Mouse (Mus musculus) neural tube, embryonic 12.5 days (tissue): ENCODE results near the gene Plxnb2. TPM values are rescaled to one million over a fixed set of nuclear protein-coding genes. Genes with fewer than 3 reads are reported as not detected.

Experiments used
- ATAC-seq: fragments of 200-750 bp; cut with Nextera tagmentation; 2 replicates; pipeline ENCODE4 v1.8.0; 2017; ENCODE audit warnings: low read depth, mild to moderate bottlenecking, moderate TSS enrichment, moderate library complexity; ENCODE audit not compliant: low FRiP score
- H3K27ac ChIP-seq: fragments of 300-500 bp; sonication (generic); 2 replicates; pipeline ENCODE4 v1.5.1; 2016
- H3K27me3 ChIP-seq: fragments of 300-500 bp; sonication (generic); replicated peaks from 2 replicates; pipeline ENCODE4 v1.6.1; 2016; ENCODE audit warnings: mild to moderate bottlenecking
- H3K36me3 ChIP-seq: fragments of 300-500 bp; sonication (generic); 2 replicates; pipeline ENCODE4 v1.6.1; 2016; ENCODE audit warnings: mild to moderate bottlenecking
- H3K4me1 ChIP-seq: fragments of 300-500 bp; sonication (generic); 2 replicates; pipeline ENCODE4 v1.6.1; 2016
- H3K4me2 ChIP-seq: fragments of 300-500 bp; sonication (generic); replicated peaks from 2 replicates; pipeline ENCODE4 v1.6.1; 2016; ENCODE audit warnings: mild to moderate bottlenecking
- H3K4me3 ChIP-seq: fragments of 300-500 bp; sonication (generic); 2 replicates; pipeline ENCODE4 v1.5.1; 2016
- H3K9ac ChIP-seq: fragments of 300-500 bp; sonication (generic); 2 replicates; pipeline ENCODE4 v1.6.1; 2016; ENCODE audit warnings: mild to moderate bottlenecking
- H3K9me3 ChIP-seq: fragments of 300-500 bp; sonication (generic); 2 replicates; pipeline ENCODE4 v1.6.1; 2016; ENCODE audit warnings: mild to moderate bottlenecking
- WGBS: fragments of 180-500 bp; shearing (Covaris S2); methylation state at CpG from one replicate; pipeline ENCODE4 v1.1.7; 2016; 5-methylcytosine and 5-hydroxymethylcytosine counted together
- polyA plus RNA-seq: library from polyadenylated mRNA; unstranded; fragments of >200 nt; fragmentation: Nextera tagmentation; extraction: Ambion mirVana; gene quantifications from 2 replicates; pipeline ENCODE4 v1.2.1, GENCODE M21; 2016

Plxnb2 gene
- polyA plus RNA-seq, 1 experiment from 2014 or later = 123 TPM

GRCm38 (mm10) chr15:89131316-89131715 is 49.3 kb downstream of the Plxnb2 start:
- H3K9ac ChIP-seq = no peak overlapping the region
- no peak for ATAC-seq
- H3K27me3 ChIP-seq = no peaks in the 10 kb centered on the region
- H3K4me3 ChIP-seq = no peak overlapping the region
- peaks cover 13% of the 10 kb centered on the region for H3K4me1 ChIP-seq
- no peak overlapping the region for H3K4me2 ChIP-seq
- H3K27ac ChIP-seq = no peak overlapping the region
- H3K36me3 ChIP-seq = peaks cover 18% of the 10 kb centered on the region
- no peaks in the 10 kb centered on the region for H3K9me3 ChIP-seq
- WGBS = 88% methylated on average over 3 of the region's 3 CpGs

GRCm38 (mm10) chr15:89130245-89130644 is 50.3 kb downstream of the Plxnb2 start:
- no peaks in the 10 kb centered on the region for H3K9me3 ChIP-seq
- H3K9ac ChIP-seq = no peak overlapping the region
- H3K4me1 ChIP-seq = peaks cover 13% of the 10 kb centered on the region
- no peak overlapping the region for H3K4me3 ChIP-seq
- peaks cover 18% of the 10 kb centered on the region for H3K36me3 ChIP-seq
- no peaks in the 10 kb centered on the region for H3K27me3 ChIP-seq
- no peak overlapping the region for H3K27ac ChIP-seq
- no peak overlapping the region for H3K4me2 ChIP-seq
- no peak for ATAC-seq

GRCm38 (mm10) chr15:89128382-89129350 is 51.9 kb downstream of the Plxnb2 start, which contains the start of gene Hdac10:
TSS of gene Hdac10 (minus strand) at chr15:89128700.
- peak within 1 kb of the TSS; percentile 57; the same call in 1 of the 2 replicates for H3K27ac ChIP-seq
- peaks cover 13% of the 10 kb centered on the region for H3K36me3 ChIP-seq
- peak within 1 kb of the TSS; percentile 78 for H3K4me2 ChIP-seq
- H3K9ac ChIP-seq = peak within 1 kb of the TSS; percentile 66
- no peaks in the 10 kb centered on the region for H3K9me3 ChIP-seq
- peak within 1 kb of the TSS; percentile 45 for H3K4me3 ChIP-seq
- ATAC-seq = peak; percentile 90
- peaks cover 19% of the 10 kb centered on the region for H3K4me1 ChIP-seq
- WGBS = 4% methylated on average over 36 of the region's 36 CpGs
- H3K27me3 ChIP-seq = no peaks in the 10 kb centered on the region

- Histone ChIP-seq H3K27me3 (no peaks in the 10 kb centered on the region), H3K4me2 (peak overlapping the region; percentile 78), H3K36me3 (peaks cover 10% of the 10 kb centered on the region), H3K9ac (peak overlapping the region; percentile 66), H3K4me1 (peaks cover 24% of the 10 kb centered on the region), H3K27ac (no peak overlapping the region), H3K4me3 (peak overlapping the region; percentile 45), H3K9me3 (no peaks in the 10 kb centered on the region)
- no peak for ATAC-seq
- WGBS = 81% methylated on average over 8 of the region's 8 CpGs
Observed at GRCm38 (mm10) chr15:89127364-89127940, 53.1 kb downstream of the Plxnb2 start.

GRCm38 (mm10) chr15:89126622-89127021 is 54.0 kb downstream of the Plxnb2 start:
- Histone ChIP-seq H3K4me1 (peaks cover 32% of the 10 kb centered on the region), H3K36me3 (peaks cover 6% of the 10 kb centered on the region; the same call in 1 of the 2 replicates), H3K9ac (no peak overlapping the region), H3K4me3 (no peak overlapping the region), H3K4me2 (no peak overlapping the region), H3K9me3 (no peaks in the 10 kb centered on the region), H3K27me3 (no peaks in the 10 kb centered on the region), H3K27ac (no peak overlapping the region)
- ATAC-seq = no peak
- 89% methylated on average over 8 of the region's 8 CpGs for WGBS

GRCm38 (mm10) chr15:89125351-89125750 is 55.2 kb downstream of the Plxnb2 start:
- Histone ChIP-seq H3K4me2 (no peak overlapping the region), H3K36me3 (peaks cover 2% of the 10 kb centered on the region; the same call in 1 of the 2 replicates), H3K4me3 (no peak overlapping the region), H3K27me3 (no peaks in the 10 kb centered on the region), H3K9ac (no peak overlapping the region), H3K9me3 (no peaks in the 10 kb centered on the region), H3K4me1 (peaks cover 42% of the 10 kb centered on the region), H3K27ac (no peak overlapping the region)
- 94% methylated on average over 9 of the region's 9 CpGs for WGBS
- no peak for ATAC-seq

- H3K27ac ChIP-seq = no peak overlapping the region
- H3K4me1 ChIP-seq = peaks cover 50% of the 10 kb centered on the region
- no peaks in the 10 kb centered on the region; the same call in 1 of the 2 replicates for H3K36me3 ChIP-seq
- no peak overlapping the region for H3K4me3 ChIP-seq
- WGBS = 92% methylated on average over 3 of the region's 3 CpGs
- ATAC-seq = no peak
- H3K4me2 ChIP-seq = peak overlapping the region; percentile 95; the same call in 1 of the 2 replicates
- H3K9me3 ChIP-seq = no peaks in the 10 kb centered on the region
- H3K9ac ChIP-seq = no peak overlapping the region; the same call in 1 of the 2 replicates
- H3K27me3 ChIP-seq = no peaks in the 10 kb centered on the region
Observed at GRCm38 (mm10) chr15:89124312-89124711, 56.3 kb downstream of the Plxnb2 start.

- 31% methylated on average over 11 of the region's 11 CpGs for WGBS
- no peaks in the 10 kb centered on the region for H3K9me3 ChIP-seq
- peak overlapping the region; percentile 51; the same call in 1 of the 2 replicates for H3K27ac ChIP-seq
- peaks cover 46% of the 10 kb centered on the region for H3K4me1 ChIP-seq
- H3K36me3 ChIP-seq = peaks cover 3% of the 10 kb centered on the region; the same call in 1 of the 2 replicates
- peak overlapping the region; percentile 76 for H3K9ac ChIP-seq
- peak overlapping the region; percentile 74 for H3K4me3 ChIP-seq
- peak overlapping the region; percentile 95 for H3K4me2 ChIP-seq
- ATAC-seq = 0 out of 2 replicates have a peak, but pooled peaks have one; percentile 5
- no peaks in the 10 kb centered on the region for H3K27me3 ChIP-seq
Observed at GRCm38 (mm10) chr15:89123595-89123994, 57.0 kb downstream of the Plxnb2 start.

GRCm38 (mm10) chr15:89122649-89123366 is 57.8 kb downstream of the Plxnb2 start, which contains the start of gene Tubgcp6:
TSS of gene Tubgcp6 (minus strand) at chr15:89123112.
- WGBS = under 1% methylated on average over 47 of the region's 47 CpGs
- H3K9me3 ChIP-seq = no peaks in the 10 kb centered on the region
- H3K27ac ChIP-seq = peak within 1 kb of the TSS; percentile 51; the same call in 1 of the 2 replicates
- H3K4me3 ChIP-seq = peak within 1 kb of the TSS; percentile 74
- peak within 1 kb of the TSS; percentile 76 for H3K9ac ChIP-seq
- no peaks in the 10 kb centered on the region for H3K27me3 ChIP-seq
- H3K36me3 ChIP-seq = peaks cover 6% of the 10 kb centered on the region; the same call in 1 of the 2 replicates
- peak within 1 kb of the TSS; percentile 95 for H3K4me2 ChIP-seq
- peaks cover 42% of the 10 kb centered on the region for H3K4me1 ChIP-seq
- ATAC-seq = peak; percentile 78

GRCm38 (mm10) chr15:89118007-89118406 is 62.6 kb downstream of the Plxnb2 start:
- no peak overlapping the region for H3K27ac ChIP-seq
- no peaks in the 10 kb centered on the region for H3K27me3 ChIP-seq
- no peak overlapping the region for H3K9ac ChIP-seq
- no peak for ATAC-seq
- H3K9me3 ChIP-seq = no peaks in the 10 kb centered on the region
- peaks cover 27% of the 10 kb centered on the region for H3K4me1 ChIP-seq
- peaks cover 45% of the 10 kb centered on the region for H3K36me3 ChIP-seq
- H3K4me2 ChIP-seq = no peak overlapping the region
- H3K4me3 ChIP-seq = no peak overlapping the region

- Histone ChIP-seq H3K9me3 (no peaks in the 10 kb centered on the region), H3K4me3 (no peak overlapping the region), H3K27ac (no peak overlapping the region), H3K27me3 (no peaks in the 10 kb centered on the region), H3K4me2 (no peak overlapping the region), H3K36me3 (peaks cover 91% of the 10 kb centered on the region), H3K4me1 (no peaks in the 10 kb centered on the region), H3K9ac (no peak overlapping the region)
- no peak for ATAC-seq
- WGBS = 87% methylated on average over 9 of the region's 9 CpGs
Observed at GRCm38 (mm10) chr15:89110147-89110546, 70.4 kb downstream of the Plxnb2 start.
